Mouse (Mus musculus): ENCODE measurements at regions not wholly inside any gene's neighbourhood (a gene's known extent, or its start where the extent isn't known, plus 50 kb on each side); places are given as distances from the start of the nearest gene placed in this dataset.

DNA sequence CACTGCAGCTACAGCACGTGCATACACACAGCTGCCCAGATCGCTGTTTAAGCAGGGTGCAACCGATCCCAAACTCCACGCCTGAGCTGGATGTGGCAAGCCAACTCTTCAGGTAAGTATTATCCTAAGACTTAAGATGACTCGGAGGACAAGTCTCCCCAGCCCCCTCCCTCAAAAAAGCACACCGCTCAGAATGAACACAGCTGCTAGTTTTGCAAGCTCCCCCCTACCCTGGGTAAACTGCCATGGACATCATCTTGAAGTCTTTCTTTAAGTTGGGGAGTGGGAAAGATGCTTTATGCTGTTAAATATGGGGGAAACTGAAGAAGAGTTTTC is 448.1 kb downstream of the Cd83 start:
- TF ChIP-seq CTCF (IDR thresholded peaks at IDR 0.05; ENCODE audit: low read depth) (no peak), EP300 (IDR thresholded peaks at IDR 0.05; ENCODE audit: low read depth) (no peak)
- Histone ChIP-seq H3K4me1 (ENCODE audit: control insufficient read depth, insufficient read depth) (peaks cover 38% of the 10 kb centered on the region), H3K4me2 (ENCODE audit: low read depth, low read length) (no peak overlapping the region), H3K9ac (replicated peaks; ENCODE audit: low read depth, low read length) (no peak overlapping the region), H3K4me3 (ENCODE audit: low read depth, low read length) (no peak overlapping the region), H3K27ac (ENCODE audit: low read depth) (no peak overlapping the region), H3K9me3 (replicated peaks; ENCODE audit: control insufficient read depth, low read length) (no peaks in the 10 kb centered on the region), H3K27me3 (ENCODE audit: control insufficient read depth, insufficient read depth, low read length) (no peaks in the 10 kb centered on the region), H3K36me3 (replicated peaks; ENCODE audit: control insufficient read depth, insufficient read depth, low read length) (no peaks in the 10 kb centered on the region)
- DNase-seq (ENCODE audit: low spot score) (no peak), ATAC-seq (ENCODE audit: insufficient read depth, low read depth) (no peak)
- 87% methylated on average over 6 of the region's 6 CpGs for WGBS

GRCm38 (mm10) chr13:44234241-44234640 is 449.7 kb downstream of the Cd83 start:
- no peak for TF ChIP-seq CTCF (IDR thresholded peaks at IDR 0.05; ENCODE audit: low read depth)
- no peak for TF ChIP-seq EP300 (IDR thresholded peaks at IDR 0.05; ENCODE audit: low read depth)
- H3K27me3 ChIP-seq (ENCODE audit: control insufficient read depth, insufficient read depth, low read length), result no peaks in the 10 kb centered on the region
- 71% methylated on average over 6 of the region's 6 CpGs for WGBS
- ATAC-seq (ENCODE audit: insufficient read depth, low read depth) (no peak), DNase-seq (ENCODE audit: low spot score) (no peak)
- peaks cover 40% of the 10 kb centered on the region for H3K4me1 ChIP-seq (ENCODE audit: control insufficient read depth, insufficient read depth)
- H3K4me3 ChIP-seq (ENCODE audit: low read depth, low read length), result no peak overlapping the region
- H3K36me3 ChIP-seq (replicated peaks; ENCODE audit: control insufficient read depth, insufficient read depth, low read length), result no peaks in the 10 kb centered on the region
- no peak overlapping the region for H3K9ac ChIP-seq (replicated peaks; ENCODE audit: low read depth, low read length)
- no peak overlapping the region for H3K27ac ChIP-seq (ENCODE audit: low read depth)
- H3K4me2 ChIP-seq (ENCODE audit: low read depth, low read length), result no peak overlapping the region
- no peaks in the 10 kb centered on the region for H3K9me3 ChIP-seq (replicated peaks; ENCODE audit: control insufficient read depth, low read length)

- Histone ChIP-seq H3K27ac (ENCODE audit: low read depth) (peak overlapping the region; percentile 46; the same call in 1 of the 2 replicates), H3K27me3 (ENCODE audit: control insufficient read depth, insufficient read depth, low read length) (no peaks in the 10 kb centered on the region), H3K4me2 (ENCODE audit: low read depth, low read length) (no peak overlapping the region), H3K36me3 (replicated peaks; ENCODE audit: control insufficient read depth, insufficient read depth, low read length) (no peaks in the 10 kb centered on the region), H3K4me1 (ENCODE audit: control insufficient read depth, insufficient read depth) (peaks cover 30% of the 10 kb centered on the region), H3K4me3 (ENCODE audit: low read depth, low read length) (no peak overlapping the region), H3K9me3 (replicated peaks; ENCODE audit: control insufficient read depth, low read length) (no peaks in the 10 kb centered on the region), H3K9ac (replicated peaks; ENCODE audit: low read depth, low read length) (no peak overlapping the region)
- TF ChIP-seq EP300 (IDR thresholded peaks at IDR 0.05; ENCODE audit: low read depth), result no peak
- TF ChIP-seq CTCF (IDR thresholded peaks at IDR 0.05; ENCODE audit: low read depth), result no peak
- 66% methylated on average over 5 of the region's 5 CpGs for WGBS
- ATAC-seq (ENCODE audit: insufficient read depth, low read depth), result no peak
- no peak for DNase-seq (ENCODE audit: low spot score)
These were observed 450.7 kb downstream of the Cd83 start for GRCm38 (mm10) chr13:44235236-44235635.

- DNase-seq (ENCODE audit: low spot score), result peak; percentile 64
- no peak overlapping the region for H3K4me3 ChIP-seq (ENCODE audit: low read depth, low read length)
- TF ChIP-seq CTCF (IDR thresholded peaks at IDR 0.05; ENCODE audit: low read depth) (no peak), EP300 (IDR thresholded peaks at IDR 0.05; ENCODE audit: low read depth) (no peak)
- H3K4me2 ChIP-seq (ENCODE audit: low read depth, low read length), result no peak overlapping the region
- no peaks in the 10 kb centered on the region for H3K27me3 ChIP-seq (ENCODE audit: control insufficient read depth, insufficient read depth, low read length)
- no peaks in the 10 kb centered on the region for H3K36me3 ChIP-seq (replicated peaks; ENCODE audit: control insufficient read depth, insufficient read depth, low read length)
- H3K9me3 ChIP-seq (replicated peaks; ENCODE audit: control insufficient read depth, low read length), result no peaks in the 10 kb centered on the region
- peaks cover 24% of the 10 kb centered on the region for H3K4me1 ChIP-seq (ENCODE audit: control insufficient read depth, insufficient read depth)
- ATAC-seq (ENCODE audit: insufficient read depth, low read depth), result peak; percentile 92
- no peak overlapping the region for H3K9ac ChIP-seq (replicated peaks; ENCODE audit: low read depth, low read length)
- peak overlapping the region; percentile 46; the same call in 1 of the 2 replicates for H3K27ac ChIP-seq (ENCODE audit: low read depth)
- 50% methylated on average over 2 of the region's 2 CpGs for WGBS
These were observed 451.4 kb downstream of the Cd83 start for GRCm38 (mm10) chr13:44235941-44236340.

- Histone ChIP-seq H3K4me3 (ENCODE audit: low read depth, low read length) (no peak overlapping the region), H3K36me3 (replicated peaks; ENCODE audit: control insufficient read depth, insufficient read depth, low read length) (no peaks in the 10 kb centered on the region), H3K4me1 (ENCODE audit: control insufficient read depth, insufficient read depth) (peaks cover 23% of the 10 kb centered on the region), H3K4me2 (ENCODE audit: low read depth, low read length) (no peak overlapping the region; the same call in 1 of the 2 replicates), H3K27ac (ENCODE audit: low read depth) (0 out of 2 replicates have a peak overlapping the region, but pooled peaks have one; percentile 3), H3K27me3 (ENCODE audit: control insufficient read depth, insufficient read depth, low read length) (no peaks in the 10 kb centered on the region), H3K9me3 (replicated peaks; ENCODE audit: control insufficient read depth, low read length) (no peaks in the 10 kb centered on the region), H3K9ac (replicated peaks; ENCODE audit: low read depth, low read length) (no peak overlapping the region)
- 17% methylated on average over 11 of the region's 11 CpGs for WGBS
- DNase-seq (ENCODE audit: low spot score), result peak; percentile 37
- TF ChIP-seq CTCF (IDR thresholded peaks at IDR 0.05; ENCODE audit: low read depth), result no peak
- TF ChIP-seq EP300 (IDR thresholded peaks at IDR 0.05; ENCODE audit: low read depth), result no peak
- no peak for ATAC-seq (ENCODE audit: insufficient read depth, low read depth)
These were observed 453.7 kb downstream of the Cd83 start for GRCm38 (mm10) chr13:44238308-44238707.

DNA sequence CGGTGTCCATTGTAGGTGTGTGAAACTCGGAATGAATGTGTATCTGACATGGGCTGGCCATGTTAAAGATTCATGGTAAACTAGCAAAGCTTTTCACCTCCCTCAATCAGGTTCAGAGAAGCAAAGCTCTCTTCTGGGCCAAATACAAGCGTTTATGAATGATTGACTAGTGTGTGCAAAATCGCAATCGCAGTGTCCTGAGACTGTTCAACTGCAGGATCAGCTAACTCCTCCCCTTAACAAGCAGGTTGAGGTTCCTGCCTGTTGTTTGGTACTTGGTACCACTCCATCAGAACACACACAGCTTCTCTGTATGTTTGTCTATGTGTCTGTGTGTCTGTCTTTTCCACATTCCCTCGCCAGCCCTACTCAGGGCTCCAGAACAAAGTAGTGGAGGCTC is 458.6 kb downstream of the Cd83 start:
- ATAC-seq (ENCODE audit: insufficient read depth, low read depth), result no peak
- WGBS, result 89% methylated on average over 6 of the region's 6 CpGs

More for the DNA sequence above, 458.6 kb downstream of the Cd83 start:
- Histone ChIP-seq H3K4me3 (ENCODE audit: low read depth, low read length) (no peak overlapping the region), H3K27me3 (ENCODE audit: control insufficient read depth, insufficient read depth, low read length) (no peaks in the 10 kb centered on the region), H3K36me3 (replicated peaks; ENCODE audit: control insufficient read depth, insufficient read depth, low read length) (no peaks in the 10 kb centered on the region), H3K4me1 (ENCODE audit: control insufficient read depth, insufficient read depth) (peaks cover 23% of the 10 kb centered on the region), H3K9me3 (replicated peaks; ENCODE audit: control insufficient read depth, low read length) (no peaks in the 10 kb centered on the region), H3K4me2 (ENCODE audit: low read depth, low read length) (no peak overlapping the region), H3K9ac (replicated peaks; ENCODE audit: low read depth, low read length) (no peak overlapping the region), H3K27ac (ENCODE audit: low read depth) (no peak overlapping the region)
- DNase-seq (ENCODE audit: low spot score), result no peak
- TF ChIP-seq EP300 (IDR thresholded peaks at IDR 0.05; ENCODE audit: low read depth) (no peak), CTCF (IDR thresholded peaks at IDR 0.05; ENCODE audit: low read depth) (no peak)

All from heart, postnatal 0 days (tissue).